Mouse (Mus musculus) midbrain, embryonic 13.5 days (tissue): ENCODE data around the gene 4930502E18Rik. TPM values are rescaled to one million over a fixed set of nuclear protein-coding genes. Genes with fewer than 3 reads are reported as not detected.

Experiments
- ATAC-seq: fragments of 200-750 bp; cut with Nextera tagmentation; 2 replicates; pipeline ENCODE4 v1.8.0; 2017; ENCODE audit warnings: mild to moderate bottlenecking, moderate TSS enrichment, moderate library complexity
- H3K27ac ChIP-seq: fragments of 300-500 bp; sonication (generic); 2 replicates; pipeline ENCODE4 v1.5.1; 2015; ENCODE audit warnings: inconsistent platforms, mild to moderate bottlenecking, moderate library complexity
- H3K27me3 ChIP-seq: fragments of 300-500 bp; sonication (generic); 2 replicates; pipeline ENCODE4 v1.6.1; 2015; ENCODE audit warnings: mild to moderate bottlenecking, inconsistent platforms
- H3K36me3 ChIP-seq: fragments of 300-500 bp; sonication (generic); 2 replicates; pipeline ENCODE4 v1.6.1; 2015; ENCODE audit warnings: mild to moderate bottlenecking, inconsistent platforms
- H3K4me1 ChIP-seq: fragments of 300-500 bp; sonication (generic); replicated peaks from 2 replicates; pipeline ENCODE4 v1.6.1; 2015; ENCODE audit warnings: inconsistent platforms
- H3K4me2 ChIP-seq: fragments of 300-500 bp; sonication (generic); replicated peaks from 2 replicates; pipeline ENCODE4 v1.6.1; 2015; ENCODE audit warnings: moderate library complexity, mild to moderate bottlenecking, inconsistent platforms
- H3K4me3 ChIP-seq: fragments of 300-500 bp; sonication (generic); replicated peaks from 2 replicates; pipeline ENCODE4 v1.5.1; 2015; ENCODE audit warnings: mild to moderate bottlenecking, inconsistent platforms
- H3K9ac ChIP-seq: fragments of 300-500 bp; sonication (generic); replicated peaks from 2 replicates; pipeline ENCODE4 v1.6.1; 2015; ENCODE audit warnings: mild to moderate bottlenecking, inconsistent platforms
- H3K9me3 ChIP-seq: fragments of 300-500 bp; sonication (generic); 2 replicates; pipeline ENCODE4 v1.6.1; 2016; ENCODE audit warnings: mild to moderate bottlenecking, inconsistent platforms
- WGBS: fragments of 180-500 bp; shearing (Covaris S2); methylation state at CpG from one replicate; pipeline ENCODE4 v1.1.7; 2015; 5-methylcytosine and 5-hydroxymethylcytosine counted together
- polyA plus RNA-seq: library from polyadenylated mRNA; unstranded; fragments of >200 nt; fragmentation: Nextera tagmentation; extraction: Ambion mirVana; gene quantifications from 2 replicates; pipeline ENCODE4 v1.2.1, GENCODE M21; 2015

Gene 4930502E18Rik
- polyA plus RNA-seq, 1 experiment from 2014 or later, result 0.11 TPM

DNA sequence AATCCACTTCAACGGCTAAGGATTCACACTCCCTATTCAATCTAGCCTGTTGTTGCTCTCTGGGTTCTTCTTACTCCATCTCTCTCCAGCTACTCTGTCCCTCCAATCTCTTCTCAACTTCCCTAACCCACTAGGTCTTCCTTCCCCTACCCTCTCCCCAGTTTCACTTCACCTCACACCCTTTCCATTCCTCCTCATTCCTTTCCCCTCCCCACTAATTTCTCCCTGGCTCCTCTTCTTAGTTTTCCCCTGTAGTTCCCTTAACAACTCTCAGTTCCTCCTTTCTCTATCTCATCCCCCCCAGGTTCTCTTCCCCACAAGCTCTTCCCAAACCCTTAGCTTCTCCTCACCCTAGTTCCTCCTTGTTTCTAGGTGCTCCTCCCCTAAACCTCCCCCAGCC is 28.2 kb downstream of the 4930502E18Rik start:
- Histone ChIP-seq H3K4me2 (no peak overlapping the region), H3K36me3 (no peaks in the 10 kb centered on the region), H3K9ac (no peak overlapping the region), H3K4me3 (no peak overlapping the region), H3K27ac (no peak overlapping the region), H3K9me3 (0 out of 2 replicates have a peak, but pooled peaks cover 3% of the 10 kb centered on the region), H3K27me3 (no peaks in the 10 kb centered on the region), H3K4me1 (no peaks in the 10 kb centered on the region)
- WGBS, result 79% methylated on average over 1 of the region's 1 CpGs
- no peak for ATAC-seq

GRCm38 (mm10) chrX:53757736-53758135 is 33.1 kb downstream of the 4930502E18Rik start, which contains the start of gene 1700013H16Rik:
Gene 1700013H16Rik, minus strand, starts transcription at chrX:53757831.
- no peak within 1 kb of the TSS for H3K4me3 ChIP-seq
- no peaks in the 10 kb centered on the region for H3K27me3 ChIP-seq
- ATAC-seq, result no peak
- H3K4me1 ChIP-seq, result no peaks in the 10 kb centered on the region
- 0 out of 2 replicates have a peak, but pooled peaks cover 3% of the 10 kb centered on the region for H3K9me3 ChIP-seq
- 91% methylated on average over 16 of the region's 16 CpGs for WGBS
- H3K36me3 ChIP-seq, result no peaks in the 10 kb centered on the region
- H3K27ac ChIP-seq, result no peak within 1 kb of the TSS
- H3K4me2 ChIP-seq, result no peak within 1 kb of the TSS
- no peak within 1 kb of the TSS for H3K9ac ChIP-seq

DNA sequence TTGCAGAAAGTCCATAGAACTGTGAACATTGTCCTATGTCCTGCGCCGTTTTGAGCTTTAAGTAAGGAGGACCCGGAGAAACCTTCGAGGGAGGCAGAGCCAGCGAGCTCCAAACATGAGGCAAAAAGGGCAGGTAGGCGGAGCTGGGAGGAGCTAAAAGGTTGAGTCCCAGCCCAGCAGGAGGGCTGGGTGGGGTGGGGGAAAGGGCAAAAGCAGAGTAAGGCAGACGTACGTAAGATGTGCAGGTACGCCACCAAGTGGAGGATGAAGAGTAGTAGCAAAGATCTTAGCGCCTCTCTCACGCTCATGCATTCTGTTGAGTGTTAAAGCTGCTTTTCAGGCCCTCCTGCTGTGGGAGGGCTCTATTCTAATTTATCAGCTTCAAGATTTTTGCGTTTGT is 51.6 kb downstream of the 4930502E18Rik start, which contains the start of gene Zfp36l3:
Gene Zfp36l3, minus strand, starts transcription at position 119 of the 400 bp plus-strand sequence.
- Histone ChIP-seq H3K4me3 (no peak within 1 kb of the TSS), H3K9me3 (peaks cover 9% of the 10 kb centered on the region; the same call in 1 of the 2 replicates), H3K4me2 (no peak within 1 kb of the TSS), H3K36me3 (no peaks in the 10 kb centered on the region), H3K27ac (no peak within 1 kb of the TSS), H3K4me1 (no peaks in the 10 kb centered on the region), H3K9ac (no peak within 1 kb of the TSS), H3K27me3 (no peaks in the 10 kb centered on the region)
- 94% methylated on average over 12 of the region's 12 CpGs for WGBS
- no peak for ATAC-seq

Other genes starting within 250 kb of the 4930502E18Rik start
- 173 and 178 TPM in 2 replicates for gene Rtl8c, start 116.8 kb upstream of the 4930502E18Rik start, polyA plus RNA-seq
- gene Gm14597, start 115.8 kb upstream of the 4930502E18Rik start, polyA plus RNA-seq, result not detected in 2 replicates
- 176 and 177 TPM in 2 replicates for gene Rtl8a, start 81.1 kb upstream of the 4930502E18Rik start, polyA plus RNA-seq
- gene Rtl8b, start 54.4 kb upstream of the 4930502E18Rik start, polyA plus RNA-seq, result 136 and 139 TPM in 2 replicates
- gene 1700013H16Rik, start 33.0 kb downstream of the 4930502E18Rik start, polyA plus RNA-seq, result not detected in 2 replicates
- gene Zfp36l3, start 51.6 kb downstream of the 4930502E18Rik start, polyA plus RNA-seq, result not detected in 2 replicates
- gene Xlr, start 72.9 kb downstream of the 4930502E18Rik start, polyA plus RNA-seq, result 1.8 and 1.9 TPM in 2 replicates